Mouse (Mus musculus): Measurements from ENCODE around the gene Vtn. TPM values are rescaled to one million over a fixed set of nuclear protein-coding genes. Genes with fewer than 3 reads are reported as not detected.

Vtn gene
- total and polyA plus RNA-seq, 2 experiments from 2014 or later: 120 to 139 TPM

GRCm38 (mm10) chr11:78499543-78499942 is 652 bp downstream of the Vtn start:
- Histone ChIP-seq H3K27ac (ENCODE audit: low read depth, low read length) (no peak overlapping the region), H3K27me3 (ENCODE audit: insufficient read depth, low read length) (no peaks in the 10 kb centered on the region), H3K4me3 (ENCODE audit: low read depth, low read length) (0 out of 2 replicates have a peak overlapping the region, but pooled peaks have one; percentile 3), H3K36me3 (ENCODE audit: insufficient read depth, low read length) (no peaks in the 10 kb centered on the region), H3K9me3 (ENCODE audit: low read length) (no peaks in the 10 kb centered on the region), H3K9ac (replicated peaks; ENCODE audit: low read length, poor library complexity, severe bottlenecking) (no peak overlapping the region), H3K4me2 (ENCODE audit: low read depth, low read length, poor library complexity, severe bottlenecking) (no peak overlapping the region), H3K4me1 (ENCODE audit: insufficient read depth, low read length) (peaks cover 5% of the 10 kb centered on the region; the same call in 1 of the 2 replicates)
- DNase-seq (ENCODE audit: low spot score): no peak
- no peak for ATAC-seq (ENCODE audit: low FRiP score)
- no peak for TF ChIP-seq CTCF (IDR thresholded peaks at IDR 0.05)
- 43% methylated on average over 16 of the region's 16 CpGs for WGBS

DNA sequence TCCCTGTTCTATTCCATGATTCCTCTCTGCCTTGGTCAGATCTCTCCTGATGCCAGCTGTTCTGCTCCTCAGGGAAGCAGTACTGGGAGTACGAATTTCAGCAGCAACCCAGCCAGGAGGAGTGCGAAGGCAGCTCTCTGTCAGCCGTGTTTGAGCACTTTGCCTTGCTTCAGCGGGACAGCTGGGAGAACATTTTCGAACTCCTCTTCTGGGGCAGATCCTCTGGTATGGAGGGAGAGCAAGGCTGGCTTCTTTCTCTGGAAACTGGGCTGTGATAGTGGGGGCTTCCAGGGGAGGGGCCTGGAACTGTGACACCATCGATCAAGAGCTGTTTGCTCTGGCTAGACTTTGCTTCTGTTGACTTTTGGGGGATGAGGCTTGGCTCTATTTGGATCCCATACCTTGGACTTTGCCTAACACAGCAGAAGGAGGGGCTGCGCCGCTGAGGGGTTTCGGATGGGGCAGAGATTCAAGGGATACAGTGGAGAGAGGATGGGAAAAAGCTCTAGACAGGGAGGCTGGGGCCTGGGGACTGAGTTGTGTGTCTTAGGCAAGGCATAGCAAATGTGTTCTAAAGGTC is 1.8 kb downstream of the Vtn start:
- H3K9me3 ChIP-seq (ENCODE audit: low read length): no peaks in the 10 kb centered on the region
- no peak overlapping the region for H3K27ac ChIP-seq (ENCODE audit: low read depth, low read length)
- H3K4me3 ChIP-seq (ENCODE audit: low read depth, low read length): peak overlapping the region; percentile 2; the same call in 1 of the 2 replicates
- TF ChIP-seq CTCF (IDR thresholded peaks at IDR 0.05): no peak
- ATAC-seq (ENCODE audit: low FRiP score) (no peak), DNase-seq (ENCODE audit: low spot score) (no peak)
- H3K9ac ChIP-seq (replicated peaks; ENCODE audit: low read length, poor library complexity, severe bottlenecking): no peak overlapping the region
- no peaks in the 10 kb centered on the region for H3K27me3 ChIP-seq (ENCODE audit: insufficient read depth, low read length)
- peaks cover under 1% of the 10 kb centered on the region; the same call in 1 of the 2 replicates for H3K36me3 ChIP-seq (ENCODE audit: insufficient read depth, low read length)
- H3K4me2 ChIP-seq (ENCODE audit: low read depth, low read length, poor library complexity, severe bottlenecking): peak overlapping the region; percentile 6; the same call in 1 of the 2 replicates
- 76% methylated on average over 9 of the region's 9 CpGs for WGBS
- peaks cover 3% of the 10 kb centered on the region; the same call in 1 of the 2 replicates for H3K4me1 ChIP-seq (ENCODE audit: insufficient read depth, low read length)

GRCm38 (mm10) chr11:78501529-78501928 is 2.6 kb downstream of the Vtn start:
- Histone ChIP-seq H3K4me3 (ENCODE audit: low read depth, low read length) (no peak overlapping the region), H3K27me3 (ENCODE audit: insufficient read depth, low read length) (no peaks in the 10 kb centered on the region), H3K9me3 (ENCODE audit: low read length) (no peaks in the 10 kb centered on the region), H3K4me2 (ENCODE audit: low read depth, low read length, poor library complexity, severe bottlenecking) (no peak overlapping the region), H3K4me1 (ENCODE audit: insufficient read depth, low read length) (no peaks in the 10 kb centered on the region), H3K27ac (ENCODE audit: low read depth, low read length) (no peak overlapping the region), H3K9ac (replicated peaks; ENCODE audit: low read length, poor library complexity, severe bottlenecking) (no peak overlapping the region), H3K36me3 (ENCODE audit: insufficient read depth, low read length) (peaks cover 9% of the 10 kb centered on the region; the same call in 1 of the 2 replicates)
- ATAC-seq (ENCODE audit: low FRiP score) (no peak), DNase-seq (ENCODE audit: low spot score) (no peak)
- TF ChIP-seq CTCF (IDR thresholded peaks at IDR 0.05): no peak
- 86% methylated on average over 20 of the region's 20 CpGs for WGBS

DNA sequence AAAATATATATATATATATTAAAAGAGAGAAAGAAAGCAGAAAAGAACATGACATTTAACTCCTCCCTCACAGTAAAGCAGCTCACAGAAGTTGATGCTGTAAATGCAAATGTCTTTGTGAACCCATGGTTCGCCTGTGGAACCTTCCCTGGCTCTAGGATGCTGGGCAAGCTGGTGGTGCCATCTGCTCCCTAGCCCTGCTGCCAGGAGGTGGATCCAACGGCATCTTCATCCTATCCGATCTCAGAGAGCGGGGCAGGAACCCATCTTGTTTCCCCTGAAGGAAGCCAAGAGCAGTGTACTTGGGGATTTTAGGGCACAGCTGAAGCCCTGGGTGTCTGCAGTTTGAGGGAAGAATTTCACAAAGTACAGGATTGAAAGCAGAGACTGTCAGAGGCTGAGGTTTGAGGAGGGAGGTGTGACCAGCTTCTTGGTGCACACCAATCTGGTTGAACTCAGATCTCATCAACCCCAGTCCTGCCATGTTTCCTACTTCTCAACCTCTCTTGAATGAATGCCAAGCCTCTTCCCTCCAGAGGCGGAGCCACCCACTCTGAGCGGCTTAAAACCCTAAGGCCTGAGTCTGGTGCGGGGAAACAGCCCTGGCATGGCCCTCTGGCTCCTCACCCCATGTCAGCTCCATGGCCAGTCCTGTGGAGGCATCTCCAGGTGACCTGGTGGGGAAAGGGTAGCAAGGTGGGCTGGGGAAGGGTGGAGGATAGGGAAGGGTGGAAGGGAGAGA is 4.2 kb downstream of the Vtn start, which contains the start of gene Sebox:
TSS of gene Sebox (plus strand) at position 539 of the 742 bp plus-strand sequence.
- no peak for TF ChIP-seq CTCF (IDR thresholded peaks at IDR 0.05)
- peaks cover 19% of the 10 kb centered on the region for H3K36me3 ChIP-seq (ENCODE audit: insufficient read depth, low read length)
- H3K4me1 ChIP-seq (ENCODE audit: insufficient read depth, low read length): no peaks in the 10 kb centered on the region
- H3K9me3 ChIP-seq (ENCODE audit: low read length): no peaks in the 10 kb centered on the region
- no peak within 1 kb of the TSS for H3K27ac ChIP-seq (ENCODE audit: low read depth, low read length)
- no peak for ATAC-seq (ENCODE audit: low FRiP score)
- WGBS: 70% methylated on average over 7 of the region's 7 CpGs
- H3K27me3 ChIP-seq (ENCODE audit: insufficient read depth, low read length): no peaks in the 10 kb centered on the region
- DNase-seq (ENCODE audit: low spot score): no peak
- no peak within 1 kb of the TSS for H3K4me3 ChIP-seq (ENCODE audit: low read depth, low read length)
- H3K9ac ChIP-seq (replicated peaks; ENCODE audit: low read length, poor library complexity, severe bottlenecking): no peak within 1 kb of the TSS
- H3K4me2 ChIP-seq (ENCODE audit: low read depth, low read length, poor library complexity, severe bottlenecking): no peak within 1 kb of the TSS

DNA sequence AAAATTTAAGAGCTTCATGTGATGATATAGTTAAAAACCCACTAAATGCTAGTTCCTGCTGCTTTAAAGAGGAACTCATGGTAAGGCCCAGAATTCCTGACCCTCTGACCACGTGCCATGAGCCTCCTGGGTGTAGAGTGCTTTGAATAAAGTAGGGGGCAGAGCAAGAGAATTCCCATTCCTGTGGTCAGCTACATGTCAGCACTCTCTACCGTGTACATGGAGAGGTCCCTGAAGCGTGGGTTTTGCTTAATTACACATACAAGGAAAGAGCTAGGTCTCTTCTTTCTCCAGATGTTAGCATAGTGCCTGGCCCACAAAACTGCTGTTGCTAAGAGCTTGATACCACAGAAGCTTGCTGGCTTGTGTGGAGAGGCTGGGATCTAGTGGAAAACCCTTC is 6.5 kb downstream of the Vtn start:
- 89% methylated on average over 3 of the region's 3 CpGs for WGBS
- Histone ChIP-seq H3K27me3 (ENCODE audit: insufficient read depth, low read length) (no peaks in the 10 kb centered on the region), H3K4me1 (ENCODE audit: insufficient read depth, low read length) (no peaks in the 10 kb centered on the region), H3K27ac (ENCODE audit: low read depth, low read length) (no peak overlapping the region), H3K9me3 (ENCODE audit: low read length) (no peaks in the 10 kb centered on the region), H3K4me2 (ENCODE audit: low read depth, low read length, poor library complexity, severe bottlenecking) (no peak overlapping the region), H3K36me3 (ENCODE audit: insufficient read depth, low read length) (peaks cover 23% of the 10 kb centered on the region), H3K9ac (replicated peaks; ENCODE audit: low read length, poor library complexity, severe bottlenecking) (no peak overlapping the region), H3K4me3 (ENCODE audit: low read depth, low read length) (no peak overlapping the region)
- DNase-seq (ENCODE audit: low spot score): no peak
- no peak for ATAC-seq (ENCODE audit: low FRiP score)
- TF ChIP-seq CTCF (IDR thresholded peaks at IDR 0.05): no peak

DNA sequence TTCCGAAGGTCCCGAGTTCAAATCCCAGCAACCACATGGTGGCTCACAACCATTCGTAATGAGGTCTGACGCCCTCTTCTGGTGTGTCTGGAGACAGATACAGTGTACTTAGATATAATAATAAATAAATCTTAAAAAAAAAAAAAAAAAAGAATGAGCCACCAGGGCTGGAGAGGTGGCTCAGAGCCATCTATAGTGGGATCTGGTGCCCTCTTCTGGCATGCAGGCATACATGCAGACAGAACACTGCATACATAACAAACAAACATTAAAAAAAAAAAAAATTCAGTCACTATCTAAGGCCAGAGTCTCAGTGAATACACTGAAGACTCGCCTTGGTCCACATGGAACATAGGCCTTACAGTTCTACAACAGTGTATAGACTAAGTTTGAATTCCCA is 10.3 kb downstream of the Vtn start:
- 76% methylated on average over 5 of the region's 5 CpGs for WGBS
- no peak for ATAC-seq (ENCODE audit: low FRiP score)
- Histone ChIP-seq H3K9ac (replicated peaks; ENCODE audit: low read length, poor library complexity, severe bottlenecking) (no peak overlapping the region), H3K4me3 (ENCODE audit: low read depth, low read length) (no peak overlapping the region), H3K27me3 (ENCODE audit: insufficient read depth, low read length) (no peaks in the 10 kb centered on the region), H3K27ac (ENCODE audit: low read depth, low read length) (no peak overlapping the region), H3K36me3 (ENCODE audit: insufficient read depth, low read length) (peaks cover 23% of the 10 kb centered on the region), H3K9me3 (ENCODE audit: low read length) (no peaks in the 10 kb centered on the region), H3K4me2 (ENCODE audit: low read depth, low read length, poor library complexity, severe bottlenecking) (no peak overlapping the region), H3K4me1 (ENCODE audit: insufficient read depth, low read length) (peaks cover 6% of the 10 kb centered on the region; the same call in 1 of the 2 replicates)
- peak; percentile 69 for TF ChIP-seq CTCF (IDR thresholded peaks at IDR 0.05)
- DNase-seq (ENCODE audit: low spot score): peak; percentile 38

All from midbrain, postnatal 0 days (tissue).